Mouse (Mus musculus): ENCODE results near the gene Glipr2. TPM values are rescaled to one million over a fixed set of nuclear protein-coding genes. Genes with fewer than 3 reads are reported as not detected.

Gene Glipr2
- polyA plus RNA-seq, 1 experiment from 2014 or later, result 51.3 TPM

GRCm38 (mm10) chr4:43981251-43981650, 24.1 kb downstream of the Glipr2 start:
- Histone ChIP-seq H3K4me1 (replicated peaks) (peaks cover 26% of the 10 kb centered on the region), H3K9ac (no peak overlapping the region), H3K4me2 (no peak overlapping the region), H3K36me3 (replicated peaks) (peaks cover 9% of the 10 kb centered on the region), H3K27me3 (no peaks in the 10 kb centered on the region; the same call in 1 of the 2 replicates), H3K4me3 (replicated peaks) (no peak overlapping the region), H3K27ac (replicated peaks) (no peak overlapping the region), H3K9me3 (replicated peaks) (no peaks in the 10 kb centered on the region)
- ATAC-seq (ENCODE audit: insufficient read depth), result no peak
- WGBS (ENCODE audit: insufficient replicate concordance), result 63% methylated on average over 7 of the region's 7 CpGs

- H3K4me2 ChIP-seq, result peak overlapping the region; percentile 78
- H3K4me1 ChIP-seq (replicated peaks), result peaks cover 26% of the 10 kb centered on the region
- H3K27me3 ChIP-seq, result no peaks in the 10 kb centered on the region; the same call in 1 of the 2 replicates
- peaks cover 5% of the 10 kb centered on the region for H3K36me3 ChIP-seq (replicated peaks)
- H3K27ac ChIP-seq (replicated peaks), result 0 out of 2 replicates have a peak overlapping the region, but pooled peaks have one; percentile 6
- peak; percentile 92 for ATAC-seq (ENCODE audit: insufficient read depth)
- peak overlapping the region; percentile 45 for H3K4me3 ChIP-seq (replicated peaks)
- WGBS (ENCODE audit: insufficient replicate concordance), result 1% methylated on average over 24 of the region's 24 CpGs
- no peaks in the 10 kb centered on the region for H3K9me3 ChIP-seq (replicated peaks)
- peak overlapping the region; percentile 54 for H3K9ac ChIP-seq
Observed at GRCm38 (mm10) chr4:43982053-43982732, 25.0 kb downstream of the Glipr2 start.

- Histone ChIP-seq H3K4me3 (replicated peaks) (peak within 1 kb of the TSS; percentile 45), H3K4me1 (replicated peaks) (peaks cover 26% of the 10 kb centered on the region), H3K27ac (replicated peaks) (0 out of 2 replicates have a peak within 1 kb of the TSS, but pooled peaks have one; percentile 6), H3K4me2 (peak within 1 kb of the TSS; percentile 78), H3K9me3 (replicated peaks) (no peaks in the 10 kb centered on the region), H3K9ac (peak within 1 kb of the TSS; percentile 54), H3K27me3 (no peaks in the 10 kb centered on the region; the same call in 1 of the 2 replicates), H3K36me3 (replicated peaks) (no peaks in the 10 kb centered on the region; the same call in 1 of the 2 replicates)
- whole genome bisulfite sequencing (ENCODE audit: insufficient replicate concordance), result 73% methylated on average over 11 of the region's 11 CpGs
- ATAC-seq (ENCODE audit: insufficient read depth), result no peak
Observed at GRCm38 (mm10) chr4:43983181-43983580, 26.0 kb downstream of the Glipr2 start, which contains the start of gene Ccin. Ccin (plus strand) TSS chr4:43983483.

- Histone ChIP-seq H3K27me3 (no peaks in the 10 kb centered on the region; the same call in 1 of the 2 replicates), H3K27ac (replicated peaks) (no peak overlapping the region), H3K9ac (no peak overlapping the region), H3K4me3 (replicated peaks) (no peak overlapping the region), H3K9me3 (replicated peaks) (no peaks in the 10 kb centered on the region), H3K4me1 (replicated peaks) (peaks cover 20% of the 10 kb centered on the region), H3K4me2 (no peak overlapping the region), H3K36me3 (replicated peaks) (no peaks in the 10 kb centered on the region; the same call in 1 of the 2 replicates)
- 85% methylated on average over 22 of the region's 22 CpGs for WGBS (ENCODE audit: insufficient replicate concordance)
- ATAC-seq (ENCODE audit: insufficient read depth), result no peak
Observed at GRCm38 (mm10) chr4:43983756-43984155, 26.6 kb downstream of the Glipr2 start.

GRCm38 (mm10) chr4:43984326-43984725, 27.1 kb downstream of the Glipr2 start:
- no peaks in the 10 kb centered on the region; the same call in 1 of the 2 replicates for H3K36me3 ChIP-seq (replicated peaks)
- no peak overlapping the region for H3K4me2 ChIP-seq
- H3K9ac ChIP-seq, result no peak overlapping the region
- ATAC-seq (ENCODE audit: insufficient read depth), result no peak
- H3K4me3 ChIP-seq (replicated peaks), result no peak overlapping the region
- H3K4me1 ChIP-seq (replicated peaks), result peaks cover 19% of the 10 kb centered on the region
- H3K27ac ChIP-seq (replicated peaks), result no peak overlapping the region
- H3K9me3 ChIP-seq (replicated peaks), result no peaks in the 10 kb centered on the region
- WGBS (ENCODE audit: insufficient replicate concordance), result 81% methylated on average over 19 of the region's 19 CpGs
- no peaks in the 10 kb centered on the region; the same call in 1 of the 2 replicates for H3K27me3 ChIP-seq

GRCm38 (mm10) chr4:43988976-43989375, 31.8 kb downstream of the Glipr2 start:
- Histone ChIP-seq H3K9ac (no peak overlapping the region), H3K36me3 (replicated peaks) (no peaks in the 10 kb centered on the region), H3K9me3 (replicated peaks) (no peaks in the 10 kb centered on the region), H3K4me2 (no peak overlapping the region), H3K4me1 (replicated peaks) (no peaks in the 10 kb centered on the region), H3K27me3 (no peaks in the 10 kb centered on the region; the same call in 1 of the 2 replicates), H3K27ac (replicated peaks) (no peak overlapping the region), H3K4me3 (replicated peaks) (no peak overlapping the region)
- 68% methylated on average over 3 of the region's 3 CpGs for WGBS (ENCODE audit: insufficient replicate concordance)
- no peak for ATAC-seq (ENCODE audit: insufficient read depth)

GRCm38 (mm10) chr4:43993072-43993471, 35.9 kb downstream of the Glipr2 start:
- H3K4me3 ChIP-seq (replicated peaks), result no peak overlapping the region
- H3K27ac ChIP-seq (replicated peaks), result no peak overlapping the region
- no peaks in the 10 kb centered on the region for H3K4me1 ChIP-seq (replicated peaks)
- H3K9ac ChIP-seq, result no peak overlapping the region
- ATAC-seq (ENCODE audit: insufficient read depth), result no peak
- no peaks in the 10 kb centered on the region for H3K9me3 ChIP-seq (replicated peaks)
- no peaks in the 10 kb centered on the region for H3K27me3 ChIP-seq
- WGBS (ENCODE audit: insufficient replicate concordance), result 85% methylated on average over 11 of the region's 11 CpGs
- no peaks in the 10 kb centered on the region for H3K36me3 ChIP-seq (replicated peaks)
- no peak overlapping the region for H3K4me2 ChIP-seq

GRCm38 (mm10) chr4:43994342-43994741, 37.1 kb downstream of the Glipr2 start:
- no peaks in the 10 kb centered on the region for H3K36me3 ChIP-seq (replicated peaks)
- no peak for ATAC-seq (ENCODE audit: insufficient read depth)
- no peak overlapping the region for H3K27ac ChIP-seq (replicated peaks)
- no peak overlapping the region for H3K4me3 ChIP-seq (replicated peaks)
- no peaks in the 10 kb centered on the region for H3K4me1 ChIP-seq (replicated peaks)
- no peaks in the 10 kb centered on the region for H3K27me3 ChIP-seq
- 51% methylated on average over 2 of the region's 2 CpGs for WGBS (ENCODE audit: insufficient replicate concordance)
- no peak overlapping the region for H3K4me2 ChIP-seq
- H3K9me3 ChIP-seq (replicated peaks), result no peaks in the 10 kb centered on the region
- H3K9ac ChIP-seq, result no peak overlapping the region

DNA sequence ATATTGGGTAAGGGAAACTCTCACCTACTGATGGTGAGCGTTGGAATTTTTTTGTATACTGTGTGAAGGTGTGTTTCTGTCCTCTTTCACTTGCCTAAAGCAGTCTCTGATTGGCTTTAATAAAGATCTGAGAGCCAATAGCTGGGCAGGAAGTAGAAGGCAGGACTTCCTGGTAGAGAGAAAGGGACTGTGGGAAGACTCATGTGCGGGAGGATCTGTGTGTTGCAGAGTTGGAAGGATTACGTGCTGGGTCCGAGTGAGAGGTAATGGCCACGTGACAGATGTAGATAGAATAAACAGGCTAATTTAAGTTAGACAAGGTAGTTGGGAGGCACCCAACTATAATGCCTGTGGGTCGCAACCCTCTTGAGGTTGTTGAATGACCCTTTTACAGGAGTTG, 46.4 kb downstream of the Glipr2 start:
- no peaks in the 10 kb centered on the region for H3K27me3 ChIP-seq
- peaks cover 9% of the 10 kb centered on the region; the same call in 1 of the 2 replicates for H3K36me3 ChIP-seq (replicated peaks)
- H3K4me2 ChIP-seq, result peak overlapping the region; percentile 77
- H3K27ac ChIP-seq (replicated peaks), result peak overlapping the region; percentile 95
- 29% methylated on average over 6 of the region's 6 CpGs for WGBS (ENCODE audit: insufficient replicate concordance)
- H3K4me3 ChIP-seq (replicated peaks), result peak overlapping the region; percentile 61
- H3K9ac ChIP-seq, result peak overlapping the region; percentile 62
- no peaks in the 10 kb centered on the region for H3K9me3 ChIP-seq (replicated peaks)
- peak; percentile 84 for ATAC-seq (ENCODE audit: insufficient read depth)
- H3K4me1 ChIP-seq (replicated peaks), result peaks cover 33% of the 10 kb centered on the region

GRCm38 (mm10) chr4:44004126-44004525, 46.9 kb downstream of the Glipr2 start, which contains the start of gene Clta:
Clta (plus strand) TSS chr4:44004452.
- Histone ChIP-seq H3K36me3 (replicated peaks) (peaks cover 9% of the 10 kb centered on the region; the same call in 1 of the 2 replicates), H3K4me1 (replicated peaks) (peaks cover 33% of the 10 kb centered on the region), H3K9me3 (replicated peaks) (no peaks in the 10 kb centered on the region), H3K27me3 (no peaks in the 10 kb centered on the region), H3K4me3 (replicated peaks) (peak within 1 kb of the TSS; percentile 61), H3K9ac (peak within 1 kb of the TSS; percentile 62), H3K4me2 (peak within 1 kb of the TSS; percentile 77), H3K27ac (replicated peaks) (peak within 1 kb of the TSS; percentile 95)
- ATAC-seq (ENCODE audit: insufficient read depth), result peak; percentile 99
- 18% methylated on average over 5 of the region's 5 CpGs for WGBS (ENCODE audit: insufficient replicate concordance)

DNA sequence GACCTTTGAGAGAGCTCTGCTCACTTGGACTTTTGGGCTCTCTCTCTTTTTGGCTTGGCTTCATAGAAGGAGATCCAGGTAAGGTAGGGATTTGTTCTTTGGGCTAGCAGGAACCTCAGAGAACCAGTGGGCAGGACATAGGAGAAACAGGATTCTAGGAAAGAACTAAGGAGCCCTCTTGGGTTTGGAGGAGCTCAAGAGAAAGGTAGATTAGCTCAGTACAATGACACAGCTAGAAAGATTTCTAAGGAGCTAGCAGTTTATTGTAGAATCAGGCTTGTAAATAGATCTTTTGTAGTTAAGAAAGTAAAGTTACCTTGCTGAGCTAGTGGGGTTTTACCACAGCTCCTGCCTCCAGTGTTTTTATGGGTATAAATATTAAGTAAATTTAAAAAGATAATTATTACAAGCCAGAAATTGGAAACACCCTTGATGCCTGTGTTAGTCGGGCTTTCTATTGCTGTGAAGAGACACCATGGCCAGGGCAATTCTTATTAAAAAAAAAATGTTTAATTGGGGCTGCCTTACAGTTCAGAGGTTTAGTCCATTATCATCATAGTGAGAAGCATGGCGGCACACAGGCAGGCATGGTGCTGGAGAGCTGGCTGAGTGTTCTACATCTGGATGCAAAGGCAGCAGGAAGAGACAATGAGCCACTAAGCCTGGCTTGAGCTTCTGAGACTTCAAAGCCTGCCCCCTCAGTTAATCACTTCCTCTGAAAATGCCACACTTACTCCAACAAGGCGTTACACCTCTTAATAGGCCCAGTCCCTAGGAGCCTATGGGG, 47.6 kb downstream of the Glipr2 start:
- no peaks in the 10 kb centered on the region for H3K27me3 ChIP-seq
- peaks cover 9% of the 10 kb centered on the region; the same call in 1 of the 2 replicates for H3K36me3 ChIP-seq (replicated peaks)
- H3K4me1 ChIP-seq (replicated peaks), result peaks cover 37% of the 10 kb centered on the region
- peak overlapping the region; percentile 77 for H3K4me2 ChIP-seq
- H3K4me3 ChIP-seq (replicated peaks), result peak overlapping the region; percentile 61
- WGBS (ENCODE audit: insufficient replicate concordance), result 58% methylated on average over 3 of the region's 3 CpGs
- H3K9me3 ChIP-seq (replicated peaks), result no peaks in the 10 kb centered on the region
- H3K27ac ChIP-seq (replicated peaks), result peak overlapping the region; percentile 95
- ATAC-seq (ENCODE audit: insufficient read depth), result peak; percentile 50
- peak overlapping the region; percentile 62 for H3K9ac ChIP-seq
